In the genomic region with DNA sequence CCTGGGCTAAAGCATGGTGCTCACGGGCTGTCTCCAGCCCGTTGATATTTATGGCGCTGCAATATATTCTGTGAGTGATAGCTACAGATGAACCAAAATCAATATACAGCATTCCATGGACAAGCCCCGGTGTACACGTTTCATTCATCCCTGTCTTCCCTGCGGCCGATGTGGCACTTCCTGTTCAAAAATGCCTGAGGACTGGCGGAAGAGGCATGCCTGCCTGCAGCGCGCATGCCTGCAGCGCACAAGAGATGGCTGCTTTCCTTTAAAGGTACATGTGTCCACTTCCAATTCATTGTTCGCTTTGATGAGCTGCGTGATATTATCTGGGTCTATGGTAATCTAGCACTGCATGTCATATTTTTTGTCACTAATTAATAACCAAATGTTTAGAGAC, we compare ENCODE assay signal across 12 mouse cellular contexts.
A peak's percentile ranks its signal among the peaks of the same experiment; 100 is the strongest.
DNase-seq lines count a peak whose midpoint lies in the region; ATAC-seq and TF ChIP-seq lines count a peak whose summit lies in the region.
"Had no signal": no experiment of that assay in that cellular context is flagged by ENCODE, and none has a peak within 500 bp of the region (broad histone marks: within the 10 kb centered on the region; RNA-seq: fewer than 3 reads in every experiment).

No protein-coding gene starts in this region.

- H3K27me3 ChIP-seq in intestine, embryonic 14.5 days (replicated peaks; ENCODE audit: control insufficient read depth, insufficient read depth, low read length), result no peaks in the 10 kb centered on the region
- H3K27me3 ChIP-seq in intestine, embryonic 16.5 days (replicated peaks; ENCODE audit: control insufficient read depth, insufficient read depth, low read length), result no peaks in the 10 kb centered on the region
- no peaks in the 10 kb centered on the region for H3K27me3 ChIP-seq in heart, postnatal 0 days (ENCODE audit: control insufficient read depth, insufficient read depth, low read length)
- no peaks in the 10 kb centered on the region for H3K27me3 ChIP-seq in liver, embryonic 12.5 days (replicated peaks)
- no peaks in the 10 kb centered on the region for H3K27me3 ChIP-seq in kidney, embryonic 14.5 days (ENCODE audit: control insufficient read depth, insufficient read depth, low read length)
- H3K27me3 ChIP-seq: liver, embryonic 13.5 days had no signal

- WGBS in intestine, embryonic 14.5 days, result 70% methylated on average over 13 of the region's 13 CpGs
- 69% methylated on average over 13 of the region's 13 CpGs for WGBS in intestine, embryonic 16.5 days
- 69% methylated on average over 13 of the region's 13 CpGs for WGBS in heart, postnatal 0 days
- 81% methylated on average over 13 of the region's 13 CpGs for WGBS in liver, embryonic 12.5 days (ENCODE audit: insufficient replicate concordance)
- WGBS in kidney, embryonic 14.5 days, result 77% methylated on average over 13 of the region's 13 CpGs

- H3K36me3 ChIP-seq in intestine, embryonic 14.5 days (ENCODE audit: control insufficient read depth, insufficient read depth, low read length), result no peaks in the 10 kb centered on the region
- no peaks in the 10 kb centered on the region for H3K36me3 ChIP-seq in intestine, embryonic 16.5 days (ENCODE audit: control insufficient read depth, insufficient read depth, low read length)
- H3K36me3 ChIP-seq in heart, postnatal 0 days (replicated peaks; ENCODE audit: control insufficient read depth, insufficient read depth, low read length), result no peaks in the 10 kb centered on the region
- no peaks in the 10 kb centered on the region for H3K36me3 ChIP-seq in liver, embryonic 12.5 days
- H3K36me3 ChIP-seq in kidney, embryonic 14.5 days (ENCODE audit: control insufficient read depth, insufficient read depth, low read length), result no peaks in the 10 kb centered on the region
- H3K36me3 ChIP-seq: liver, embryonic 13.5 days had no signal

- H3K9me3 ChIP-seq in intestine, embryonic 14.5 days (ENCODE audit: control insufficient read depth, low read length), result no peaks in the 10 kb centered on the region
- H3K9me3 ChIP-seq in intestine, embryonic 16.5 days (ENCODE audit: control insufficient read depth, low read length), result no peaks in the 10 kb centered on the region
- no peaks in the 10 kb centered on the region for H3K9me3 ChIP-seq in heart, postnatal 0 days (replicated peaks; ENCODE audit: control insufficient read depth, low read length)
- no peaks in the 10 kb centered on the region for H3K9me3 ChIP-seq in liver, embryonic 12.5 days (replicated peaks)
- no peaks in the 10 kb centered on the region for H3K9me3 ChIP-seq in kidney, embryonic 14.5 days (ENCODE audit: control insufficient read depth, low read length)
- H3K9me3 ChIP-seq: liver, embryonic 13.5 days had no signal

- no peak for DNase-seq in intestine, embryonic 14.5 days (ENCODE audit: low spot score)
- no peak for DNase-seq in heart, postnatal 0 days (ENCODE audit: low spot score)
- DNase-seq in lung, postnatal 14 days, result peak; percentile 8
- no peak for DNase-seq in adrenal gland, postnatal 4 days (ENCODE audit: low spot score in 2 of 2)
- DNase-seq: gastrocnemius, postnatal 36 days; liver, embryonic 13.5 days; spleen, adult 18-20 months had no signal

- H3K4me2 ChIP-seq in intestine, embryonic 14.5 days (ENCODE audit: low read length), result peak overlapping the region; percentile 14
- no peak overlapping the region; the same call in 1 of the 2 replicates for H3K4me2 ChIP-seq in intestine, embryonic 16.5 days (ENCODE audit: low read depth, low read length)
- H3K4me2 ChIP-seq in heart, postnatal 0 days (ENCODE audit: low read depth, low read length), result peak overlapping the region; percentile 55
- no peak overlapping the region for H3K4me2 ChIP-seq in liver, embryonic 12.5 days
- H3K4me2 ChIP-seq in kidney, embryonic 14.5 days (replicated peaks; ENCODE audit: low read depth, low read length), result no peak overlapping the region
- H3K4me2 ChIP-seq: liver, embryonic 13.5 days had no signal

- no peak overlapping the region for H3K27ac ChIP-seq in intestine, embryonic 14.5 days (ENCODE audit: low read depth)
- H3K27ac ChIP-seq in intestine, embryonic 16.5 days (ENCODE audit: low read length), result no peak overlapping the region
- no peak overlapping the region for H3K27ac ChIP-seq in brown adipose tissue, adult 24 weeks (replicated peaks; ENCODE audit: low read depth, low read length)
- H3K27ac ChIP-seq in heart, postnatal 0 days (ENCODE audit: low read depth), result no peak overlapping the region
- no peak overlapping the region for H3K27ac ChIP-seq in liver, embryonic 12.5 days
- H3K27ac ChIP-seq in kidney, embryonic 14.5 days (ENCODE audit: low read depth, low read length), result no peak overlapping the region
- H3K27ac ChIP-seq: liver, embryonic 13.5 days had no signal

- H3K4me3 ChIP-seq in intestine, embryonic 14.5 days (ENCODE audit: low read depth, low read length), result no peak overlapping the region
- no peak overlapping the region for H3K4me3 ChIP-seq in intestine, embryonic 16.5 days (ENCODE audit: low read length)
- H3K4me3 ChIP-seq in brown adipose tissue, adult 24 weeks (ENCODE audit: insufficient read depth, low read depth, low read length), result peak overlapping the region; percentile 74
- H3K4me3 ChIP-seq in heart, postnatal 0 days (ENCODE audit: low read depth, low read length), result peak overlapping the region; percentile 29
- no peak overlapping the region for H3K4me3 ChIP-seq in liver, embryonic 12.5 days
- no peak overlapping the region for H3K4me3 ChIP-seq in kidney, embryonic 14.5 days (ENCODE audit: low read length)
- H3K4me3 ChIP-seq: erythroblast, embryonic 14.5 days; liver, embryonic 13.5 days had no signal

- H3K9ac ChIP-seq in intestine, embryonic 14.5 days (ENCODE audit: low read length), result no peak overlapping the region
- no peak overlapping the region for H3K9ac ChIP-seq in intestine, embryonic 16.5 days (ENCODE audit: low read depth, low read length)
- no peak overlapping the region for H3K9ac ChIP-seq in heart, postnatal 0 days (replicated peaks; ENCODE audit: low read depth, low read length)
- no peak overlapping the region for H3K9ac ChIP-seq in liver, embryonic 12.5 days
- H3K9ac ChIP-seq in kidney, embryonic 14.5 days (ENCODE audit: low read depth, low read length), result no peak overlapping the region
- H3K9ac ChIP-seq: liver, embryonic 13.5 days had no signal

- no peaks in the 10 kb centered on the region for H3K4me1 ChIP-seq in intestine, embryonic 14.5 days (replicated peaks; ENCODE audit: control insufficient read depth, insufficient read depth, low read length)
- no peaks in the 10 kb centered on the region for H3K4me1 ChIP-seq in intestine, embryonic 16.5 days (ENCODE audit: control insufficient read depth, insufficient read depth, low read length)
- no peaks in the 10 kb centered on the region for H3K4me1 ChIP-seq in brown adipose tissue, adult 24 weeks (ENCODE audit: control insufficient read depth, insufficient read depth, insufficient read length, low read length)
- H3K4me1 ChIP-seq in heart, postnatal 0 days (ENCODE audit: control insufficient read depth, insufficient read depth), result no peaks in the 10 kb centered on the region; the same call in 1 of the 2 replicates
- H3K4me1 ChIP-seq in liver, embryonic 12.5 days, result no peaks in the 10 kb centered on the region
- H3K4me1 ChIP-seq in kidney, embryonic 14.5 days (ENCODE audit: control insufficient read depth, insufficient read depth, low read length), result no peaks in the 10 kb centered on the region
- H3K4me1 ChIP-seq: liver, embryonic 13.5 days had no signal

- TF ChIP-seq CTCF in heart, postnatal 0 days (IDR thresholded peaks at IDR 0.05; ENCODE audit: low read depth), result no peak

- no peak for ATAC-seq in intestine, embryonic 14.5 days (replicated peaks; ENCODE audit: low FRiP score, low TSS enrichment, low read depth)
- ATAC-seq in intestine, embryonic 16.5 days, result no peak
- ATAC-seq in heart, postnatal 0 days (ENCODE audit: insufficient read depth, low read depth), result no peak
- no peak for ATAC-seq in liver, embryonic 12.5 days
- no peak for ATAC-seq in kidney, embryonic 14.5 days (ENCODE audit: low FRiP score, low TSS enrichment)

- TF ChIP-seq EP300 in heart, postnatal 0 days (IDR thresholded peaks at IDR 0.05; ENCODE audit: low read depth), result no peak

Comparison
In these comparisons a context has a peak if more than half of its experiments do, and no peak if none do; other contexts are left out.
1. H3K4me2 ChIP-seq: peak in intestine, embryonic 14.5 days (single experiment) and heart, postnatal 0 days (single experiment); none in intestine, embryonic 16.5 days (single experiment), liver, embryonic 12.5 days (single experiment) and kidney, embryonic 14.5 days (single experiment).
2. H3K4me3 ChIP-seq: peak in brown adipose tissue, adult 24 weeks (single experiment) and heart, postnatal 0 days (single experiment); none in intestine, embryonic 14.5 days (single experiment), intestine, embryonic 16.5 days (single experiment), liver, embryonic 12.5 days (single experiment) and kidney, embryonic 14.5 days (single experiment).